Mouse (Mus musculus) forebrain, embryonic 14.5 days (tissue): ENCODE results near the gene Sirt4. TPM values are rescaled to one million over a fixed set of nuclear protein-coding genes. Genes with fewer than 3 reads are reported as not detected.
A peak's percentile ranks its signal among the peaks of the same experiment; 100 is the strongest.

Experiments
- ATAC-seq: fragments of 200-750 bp; cut with Nextera tagmentation; 2 replicates; pipeline ENCODE4 v1.8.0; 2017; ENCODE audit warnings: mild to moderate bottlenecking, moderate library complexity
- DNase-seq: peaks from one replicate; pipeline ENCODE4 v3.0.0-alpha.2; 2015; ENCODE audit warnings: low spot score
- H3K27ac ChIP-seq: fragments of 300-500 bp; sonication (generic); 2 replicates; pipeline ENCODE4 v1.5.1; 2014; ENCODE audit warnings: low read depth, mild to moderate bottlenecking, control low read depth, low read length, moderate library complexity
- H3K27me3 ChIP-seq: fragments of 300-500 bp; sonication (generic); replicated peaks from 2 replicates; pipeline ENCODE4 v1.6.1; 2014; ENCODE audit warnings: low read length, control low read depth, mixed read lengths; ENCODE audit not compliant: control insufficient read depth, insufficient read depth
- H3K36me3 ChIP-seq: fragments of 300-500 bp; sonication (generic); 2 replicates; pipeline ENCODE4 v1.6.1; 2014; ENCODE audit warnings: low read length, control low read depth; ENCODE audit not compliant: control insufficient read depth, insufficient read depth
- H3K4me1 ChIP-seq: fragments of 300-500 bp; sonication (generic); 2 replicates; pipeline ENCODE4 v1.6.1; 2014; ENCODE audit warnings: antibody characterized with exemption, low read length, control low read depth; ENCODE audit not compliant: control insufficient read depth, insufficient read depth
- H3K4me2 ChIP-seq: fragments of 300-500 bp; sonication (generic); 2 replicates; pipeline ENCODE4 v1.6.1; 2014; ENCODE audit warnings: mild to moderate bottlenecking, control low read depth, low read length
- H3K4me3 ChIP-seq: fragments of 300-500 bp; sonication (generic); 2 replicates; pipeline ENCODE4 v1.5.1; 2014; ENCODE audit warnings: low read depth, low read length, control low read depth
- H3K9ac ChIP-seq: fragments of 300-500 bp; sonication (generic); 2 replicates; pipeline ENCODE4 v1.6.1; 2014; ENCODE audit warnings: mild to moderate bottlenecking, low read length, control low read depth, moderate library complexity
- H3K9me3 ChIP-seq: fragments of 300-500 bp; sonication (generic); replicated peaks from 2 replicates; pipeline ENCODE4 v1.6.1; 2016; ENCODE audit warnings: low read length, control low read depth, mixed read lengths; ENCODE audit not compliant: control insufficient read depth
- WGBS: fragments of 180-500 bp; shearing (Covaris S2); extraction: QIAGEN DNeasy Blood & Tissue Kit; methylation state at CpG from one replicate; pipeline ENCODE4 v1.1.7; 2014; 5-methylcytosine and 5-hydroxymethylcytosine counted together
- polyA plus RNA-seq: library from polyadenylated mRNA; unstranded; fragments of >200 nt; fragmentation: Nextera tagmentation; extraction: Ambion mirVana; gene quantifications from 2 replicates; pipeline ENCODE4 v1.2.1, GENCODE M21; 2014

The Sirt4 gene
- polyA plus RNA-seq, 1 experiment from 2014 or later, result 19.5 TPM

GRCm38 (mm10) chr5:115430187-115430960 lies 54.2 kb downstream of the Sirt4 start:
- WGBS, result 1% methylated on average over 62 of the region's 73 CpGs
- peak overlapping the region; percentile 94 for H3K4me2 ChIP-seq
- ATAC-seq (peak; percentile 10; the same call in 1 of the 2 replicates), DNase-seq (no peak)
- H3K36me3 ChIP-seq, result peaks cover 28% of the 10 kb centered on the region
- H3K4me1 ChIP-seq, result peaks cover 44% of the 10 kb centered on the region
- H3K9me3 ChIP-seq, result no peaks in the 10 kb centered on the region
- no peaks in the 10 kb centered on the region for H3K27me3 ChIP-seq
- H3K4me3 ChIP-seq, result peak overlapping the region; percentile 99
- peak overlapping the region; percentile 100 for H3K27ac ChIP-seq
- peak overlapping the region; percentile 100 for H3K9ac ChIP-seq

GRCm38 (mm10) chr5:115429359-115430186 lies 55.0 kb downstream of the Sirt4 start, which contains the start of gene Msi1:
TSS of gene Msi1 (plus strand) at chr5:115429599.
- H3K9me3 ChIP-seq, result no peaks in the 10 kb centered on the region
- DNase-seq (peak; percentile 78), ATAC-seq (peak; percentile 73)
- peaks cover 36% of the 10 kb centered on the region for H3K4me1 ChIP-seq
- H3K4me3 ChIP-seq, result peak within 1 kb of the TSS; percentile 99
- H3K36me3 ChIP-seq, result peaks cover 20% of the 10 kb centered on the region
- WGBS, result under 1% methylated on average over 34 of the region's 117 CpGs
- peak within 1 kb of the TSS; percentile 100 for H3K9ac ChIP-seq
- H3K27me3 ChIP-seq, result no peaks in the 10 kb centered on the region
- H3K27ac ChIP-seq, result peak within 1 kb of the TSS; percentile 100
- H3K4me2 ChIP-seq, result peak within 1 kb of the TSS; percentile 94

GRCm38 (mm10) chr5:115428831-115429358 lies 55.6 kb downstream of the Sirt4 start:
- Histone ChIP-seq H3K27ac (peak overlapping the region; percentile 100), H3K9ac (peak overlapping the region; percentile 100), H3K27me3 (no peaks in the 10 kb centered on the region), H3K36me3 (peaks cover 13% of the 10 kb centered on the region), H3K9me3 (no peaks in the 10 kb centered on the region), H3K4me3 (peak overlapping the region; percentile 99), H3K4me1 (peaks cover 29% of the 10 kb centered on the region), H3K4me2 (peak overlapping the region; percentile 94)
- no peak for DNase-seq
- under 1% methylated on average over 20 of the region's 20 CpGs for WGBS
- no peak for ATAC-seq

Other genes with a start within 250 kb of the Sirt4 start
- gene Pop5, start 248.9 kb downstream of the Sirt4 start, polyA plus RNA-seq, result 101 and 105 TPM in 2 replicates
- 64.3 and 75.2 TPM in 2 replicates for gene Rnf10, start 211.8 kb downstream of the Sirt4 start, polyA plus RNA-seq
- 55.1 and 60.9 TPM in 2 replicates for gene Coq5, start 205.1 kb downstream of the Sirt4 start, polyA plus RNA-seq
- 1,615 and 1,740 TPM in 2 replicates for gene Dynll1, start 183.7 kb downstream of the Sirt4 start, polyA plus RNA-seq
- gene Srsf9, start 157.5 kb downstream of the Sirt4 start, polyA plus RNA-seq, result 165 and 169 TPM in 2 replicates
- gene Gatc, start 143.5 kb downstream of the Sirt4 start, polyA plus RNA-seq, result 30.1 and 32.9 TPM in 2 replicates
- 56.4 and 57.6 TPM in 2 replicates for gene Triap1, start 143.5 kb downstream of the Sirt4 start, polyA plus RNA-seq
- gene Cox6a1, start 135.7 kb downstream of the Sirt4 start, polyA plus RNA-seq, result 1,083 and 1,200 TPM in 2 replicates
- gene Msi1, start 55.1 kb downstream of the Sirt4 start, polyA plus RNA-seq, result 63.3 and 69.4 TPM in 2 replicates
- gene Pla2g1b, start 18.5 kb downstream of the Sirt4 start, polyA plus RNA-seq, result not detected in 2 replicates
- gene Pxn, start 22.0 kb upstream of the Sirt4 start, polyA plus RNA-seq, result 7.5 and 9.8 TPM in 2 replicates
- gene Rplp0, start 74.7 kb upstream of the Sirt4 start, polyA plus RNA-seq, result 1,112 and 1,434 TPM in 2 replicates
- 29.2 and 41.2 TPM in 2 replicates for gene Gcn1l1, start 80.5 kb upstream of the Sirt4 start, polyA plus RNA-seq
- gene Rab35, start 147.2 kb upstream of the Sirt4 start, polyA plus RNA-seq, result 17.7 and 18.7 TPM in 2 replicates
- gene Bicdl1, start 246.9 kb upstream of the Sirt4 start, polyA plus RNA-seq, result 16.0 and 21.8 TPM in 2 replicates